In genomic region chr12:49951821-49952220, GRCm38 (mm10) we compare ENCODE assay signal across 9 mouse cellular contexts.
A peak's percentile ranks its signal among the peaks of the same experiment; 100 is the strongest.
DNase-seq lines count a peak whose midpoint lies in the region; ATAC-seq and TF ChIP-seq lines count a peak whose summit lies in the region.
"Had no signal": no experiment of that assay in that cellular context is flagged by ENCODE, and none has a peak within 500 bp of the region (broad histone marks: within the 10 kb centered on the region; RNA-seq: fewer than 3 reads in every experiment).

No protein-coding gene starts in this region.

- no peaks in the 10 kb centered on the region for H3K27me3 ChIP-seq in limb, embryonic 11.5 days (ENCODE audit: control insufficient read depth, insufficient read depth, low read length)
- H3K27me3 ChIP-seq in limb, embryonic 10.5 days (ENCODE audit: low read depth, poor library complexity, severe bottlenecking), result no peaks in the 10 kb centered on the region
- no peaks in the 10 kb centered on the region for H3K27me3 ChIP-seq in forebrain, postnatal 0 days (ENCODE audit: insufficient read depth, low read length)
- no peaks in the 10 kb centered on the region for H3K27me3 ChIP-seq in thymus, adult 2 months (ENCODE audit: control insufficient read depth, insufficient read depth, low read length)
- H3K27me3 ChIP-seq: limb, embryonic 13.5 days had no signal

- DNase-seq in limb, embryonic 11.5 days (ENCODE audit: low spot score), result peak; percentile 21
- DNase-seq in limb, embryonic 10.5 days (ENCODE audit: low spot score), result no peak
- peak; percentile 82 for DNase-seq in brain, adult 2 months (ENCODE audit: low read depth, low spot score)
- DNase-seq in forebrain, postnatal 0 days, result peak; percentile 86
- peak; percentile 47 to 68 for DNase-seq in left cerebral cortex, adult 8-10 months (ENCODE audit: low spot score in 2 of 2)
- peak; percentile 60 to 62 for DNase-seq in right cerebral cortex, postnatal 36 days (ENCODE audit: low spot score in 2 of 2)
- DNase-seq in thymus, adult 2 months, result no peak

- H3K9ac ChIP-seq in limb, embryonic 11.5 days (ENCODE audit: low read length), result no peak overlapping the region
- H3K9ac ChIP-seq in forebrain, postnatal 0 days, result no peak overlapping the region
- H3K9ac ChIP-seq: limb, embryonic 13.5 days had no signal

- H3K27ac ChIP-seq in limb, embryonic 11.5 days (replicated peaks; ENCODE audit: low read depth, low read length), result no peak overlapping the region
- H3K27ac ChIP-seq in limb, embryonic 10.5 days, result no peak overlapping the region
- peak overlapping the region; percentile 47; the same call in 1 of the 2 replicates for H3K27ac ChIP-seq in forebrain, postnatal 0 days (ENCODE audit: low read depth, low read length)
- no peak overlapping the region for H3K27ac ChIP-seq in thymus, adult 2 months (ENCODE audit: control insufficient read depth, insufficient read depth, low read length)
- H3K27ac ChIP-seq: limb, embryonic 13.5 days had no signal

- no peak for TF ChIP-seq POLR2A in thymus, adult 2 months (IDR thresholded peaks at IDR 0.05; ENCODE audit: control insufficient read depth, extremely low read depth, insufficient read depth, low read length, poor library complexity)

- no peaks in the 10 kb centered on the region for H3K4me1 ChIP-seq in limb, embryonic 11.5 days (ENCODE audit: control insufficient read depth, insufficient read depth, low read length)
- no peaks in the 10 kb centered on the region for H3K4me1 ChIP-seq in limb, embryonic 10.5 days
- H3K4me1 ChIP-seq in forebrain, postnatal 0 days (ENCODE audit: insufficient read depth), result peaks cover 3% of the 10 kb centered on the region; the same call in 1 of the 2 replicates
- H3K4me1 ChIP-seq in thymus, adult 2 months (replicated peaks; ENCODE audit: control insufficient read depth, insufficient read depth, low read length), result no peaks in the 10 kb centered on the region
- H3K4me1 ChIP-seq: limb, embryonic 13.5 days had no signal

- H3K4me2 ChIP-seq in limb, embryonic 11.5 days (ENCODE audit: low read depth, severe bottlenecking), result no peak overlapping the region
- H3K4me2 ChIP-seq in forebrain, postnatal 0 days (ENCODE audit: low read depth), result no peak overlapping the region
- H3K4me2 ChIP-seq: limb, embryonic 13.5 days had no signal

- H3K4me3 ChIP-seq in limb, embryonic 11.5 days (ENCODE audit: low read depth, low read length), result no peak overlapping the region
- no peak overlapping the region for H3K4me3 ChIP-seq in limb, embryonic 10.5 days
- H3K4me3 ChIP-seq in forebrain, postnatal 0 days (ENCODE audit: low read depth, low read length), result no peak overlapping the region
- no peak overlapping the region for H3K4me3 ChIP-seq in thymus, adult 2 months (ENCODE audit: control insufficient read depth, insufficient read depth, low read length)
- H3K4me3 ChIP-seq: limb, embryonic 13.5 days had no signal

- TF ChIP-seq CTCF in forebrain, postnatal 0 days (IDR thresholded peaks at IDR 0.05; ENCODE audit: low read depth), result peak; percentile 79
- no peak for TF ChIP-seq CTCF in thymus, adult 2 months (IDR thresholded peaks at IDR 0.05; ENCODE audit: borderline replicate concordance, control insufficient read depth, extremely low read depth, insufficient read depth, low read length, poor library complexity)

- H3K9me3 ChIP-seq in limb, embryonic 11.5 days (ENCODE audit: control insufficient read depth, low read length), result no peaks in the 10 kb centered on the region
- H3K9me3 ChIP-seq in limb, embryonic 10.5 days (replicated peaks), result no peaks in the 10 kb centered on the region
- H3K9me3 ChIP-seq in forebrain, postnatal 0 days (ENCODE audit: low read length), result no peaks in the 10 kb centered on the region
- H3K9me3 ChIP-seq: limb, embryonic 13.5 days had no signal

- WGBS in limb, embryonic 11.5 days, result 54% methylated on average over 5 of the region's 5 CpGs
- 57% methylated on average over 5 of the region's 5 CpGs for WGBS in limb, embryonic 10.5 days
- whole genome bisulfite sequencing in forebrain, postnatal 0 days, result 29% methylated on average over 5 of the region's 5 CpGs
- 42% methylated on average over 5 of the region's 5 CpGs for WGBS in thymus, adult 2 months

- ATAC-seq in limb, embryonic 11.5 days (ENCODE audit: insufficient number of reproducible peaks, low FRiP score, low TSS enrichment, low read depth), result no peak
- peak; percentile 75 for ATAC-seq in forebrain, postnatal 0 days
- no peak for ATAC-seq in megakaryocyte, adult 5-6 weeks (ENCODE audit: poor library complexity, severe bottlenecking)

- H3K36me3 ChIP-seq in limb, embryonic 11.5 days (ENCODE audit: control insufficient read depth, insufficient read depth, low read length), result no peaks in the 10 kb centered on the region
- no peaks in the 10 kb centered on the region for H3K36me3 ChIP-seq in limb, embryonic 10.5 days
- H3K36me3 ChIP-seq in forebrain, postnatal 0 days (ENCODE audit: insufficient read depth), result no peaks in the 10 kb centered on the region
- no peaks in the 10 kb centered on the region for H3K36me3 ChIP-seq in thymus, adult 2 months (ENCODE audit: control insufficient read depth, insufficient read depth, low read length)
- H3K36me3 ChIP-seq: limb, embryonic 13.5 days had no signal

Comparison
In these comparisons a context has a peak if more than half of its experiments do, and no peak if none do; other contexts are left out.
1. DNase-seq: peak in limb, embryonic 11.5 days (single experiment), brain, adult 2 months (single experiment), forebrain, postnatal 0 days (single experiment), left cerebral cortex, adult 8-10 months (2 of 2) and right cerebral cortex, postnatal 36 days (2 of 2); none in limb, embryonic 10.5 days (single experiment) and thymus, adult 2 months (single experiment).